Mouse (Mus musculus) liver, embryonic 13.5 days (tissue): ENCODE data around the gene Ints6. TPM values are rescaled to one million over a fixed set of nuclear protein-coding genes. Genes with fewer than 3 reads are reported as not detected.

ENCODE experiments used
- polyA plus RNA-seq: library from polyadenylated mRNA; unstranded; fragments of >200 nt; fragmentation: Nextera tagmentation; extraction: Ambion mirVana; gene quantifications from 2 replicates; pipeline ENCODE4 v1.2.1, GENCODE M21; 2015

Ints6 gene
- polyA plus RNA-seq, 1 experiment from 2014 or later = 10.5 TPM

Other genes with a start within 250 kb of the Ints6 start
- gene Fam124a, start 205.4 kb downstream of the Ints6 start, polyA plus RNA-seq = 3.4 TPM in 2 replicates
- gene Gm4131, start 194.2 kb downstream of the Ints6 start, polyA plus RNA-seq = not detected in 2 replicates
- gene Serpine3, start 97.5 kb downstream of the Ints6 start, polyA plus RNA-seq = not detected in 2 replicates
- 1.9 and 2.7 TPM in 2 replicates for gene Wdfy2, start 76.5 kb upstream of the Ints6 start, polyA plus RNA-seq
- not detected in 2 replicates for gene Defb48, start 223.3 kb upstream of the Ints6 start, polyA plus RNA-seq
- not detected in 2 replicates for gene Defb47, start 236.9 kb upstream of the Ints6 start, polyA plus RNA-seq